Mouse (Mus musculus) kidney, adult 2 months (tissue): Measurements from ENCODE around the gene Sirt1. TPM values are rescaled to one million over a fixed set of nuclear protein-coding genes. Genes with fewer than 3 reads are reported as not detected.
A peak's percentile ranks its signal among the peaks of the same experiment; 100 is the strongest.

Experiments
- DNase-seq: peaks from one replicate; pipeline ENCODE4 v3.0.0; 2021
- H3K27ac ChIP-seq: fragments of 200-500 bp; 2 replicates; pipeline ENCODE4 v1.5.1; 2012; ENCODE audit warnings: low read depth, low read length, control low read depth, inconsistent platforms; ENCODE audit not compliant: insufficient read depth
- H3K27me3 ChIP-seq: fragments of 200-500 bp; replicated peaks from 2 replicates; pipeline ENCODE4 v1.6.1; 2012; ENCODE audit warnings: mild to moderate bottlenecking, moderate library complexity, low read length, inconsistent platforms; ENCODE audit not compliant: control insufficient read depth, insufficient read depth
- H3K36me3 ChIP-seq: fragments of 200-500 bp; 2 replicates; pipeline ENCODE4 v1.6.1; 2012; ENCODE audit warnings: mild to moderate bottlenecking, moderate library complexity, low read length, inconsistent platforms; ENCODE audit not compliant: control insufficient read depth, insufficient read depth
- H3K4me1 ChIP-seq: fragments of 200-500 bp; 2 replicates; pipeline ENCODE4 v1.6.1; 2011; ENCODE audit warnings: low read length; ENCODE audit not compliant: control insufficient read depth, insufficient read depth
- H3K4me3 ChIP-seq: fragments of 200-500 bp; 2 replicates; pipeline ENCODE4 v1.5.1; 2011; ENCODE audit warnings: mild to moderate bottlenecking, low read depth, low read length, control low read depth; ENCODE audit not compliant: insufficient read depth
- CTCF ChIP-seq: fragments of 200-500 bp; conservative IDR thresholded peaks from 2 replicates; pipeline ENCODE4 v1.5.1; 2011; ENCODE audit warnings: low read depth, mild to moderate bottlenecking, control low read depth, low read length, moderate library complexity, mixed read lengths; ENCODE audit not compliant: insufficient read depth, insufficient read length
- POLR2A ChIP-seq: fragments of 200-500 bp; IDR thresholded peaks from one replicate; pipeline ENCODE4 v1.6.1; 2011; ENCODE audit warnings: low read depth, low read length, control low read depth
- WGBS: fragments of 180-500 bp; shearing (Covaris S2); methylation state at CpG from one replicate; pipeline ENCODE4 v1.1.7; 2018; 5-methylcytosine and 5-hydroxymethylcytosine counted together
- polyA plus RNA-seq: library from polyadenylated mRNA; depleted of rRNA; stranded (reverse); fragments of >200 nt; gene quantifications from 2 replicates; pipeline ENCODE4 v1.2.3, GENCODE M21; 2012

Gene Sirt1
- polyA plus RNA-seq, 1 experiment = 4.6 TPM

GRCm38 (mm10) chr10:63308582-63309366, 72.7 kb downstream of the Sirt1 start:
- TF ChIP-seq CTCF = peak; percentile 81
- no peak for TF ChIP-seq POLR2A
- DNase-seq = peak; percentile 82
- H3K27ac ChIP-seq = no peak overlapping the region
- no peaks in the 10 kb centered on the region for H3K27me3 ChIP-seq
- H3K36me3 ChIP-seq = peaks cover 4% of the 10 kb centered on the region
- 43% methylated on average over 10 of the region's 10 CpGs for WGBS
- no peak overlapping the region for H3K4me3 ChIP-seq
- peaks cover 5% of the 10 kb centered on the region; the same call in 1 of the 2 replicates for H3K4me1 ChIP-seq

GRCm38 (mm10) chr10:63302356-63302755, 79.1 kb downstream of the Sirt1 start:
- DNase-seq = peak; percentile 21
- no peak for TF ChIP-seq POLR2A
- no peak for TF ChIP-seq CTCF
- no peak overlapping the region for H3K4me3 ChIP-seq
- WGBS = 74% methylated on average over 2 of the region's 2 CpGs
- H3K36me3 ChIP-seq = peaks cover 5% of the 10 kb centered on the region; the same call in 1 of the 2 replicates
- H3K27me3 ChIP-seq = no peaks in the 10 kb centered on the region
- no peak overlapping the region for H3K27ac ChIP-seq
- H3K4me1 ChIP-seq = no peaks in the 10 kb centered on the region; the same call in 1 of the 2 replicates

- H3K4me3 ChIP-seq = peak overlapping the region; percentile 20; the same call in 1 of the 2 replicates
- peaks cover 3% of the 10 kb centered on the region; the same call in 1 of the 2 replicates for H3K4me1 ChIP-seq
- H3K27me3 ChIP-seq = no peaks in the 10 kb centered on the region
- peak overlapping the region; percentile 34; the same call in 1 of the 2 replicates for H3K27ac ChIP-seq
- WGBS = 59% methylated on average over 7 of the region's 7 CpGs
- peaks cover 8% of the 10 kb centered on the region for H3K36me3 ChIP-seq
- peak; percentile 74 for DNase-seq
- TF ChIP-seq CTCF (no peak), POLR2A (no peak)
These were observed 98.7 kb downstream of the Sirt1 start for GRCm38 (mm10) chr10:63282846-63283245.

- WGBS = 74% methylated on average over 4 of the region's 4 CpGs
- DNase-seq = no peak
- peaks cover 8% of the 10 kb centered on the region for H3K36me3 ChIP-seq
- no peaks in the 10 kb centered on the region for H3K27me3 ChIP-seq
- peaks cover 3% of the 10 kb centered on the region; the same call in 1 of the 2 replicates for H3K4me1 ChIP-seq
- TF ChIP-seq CTCF = no peak
- TF ChIP-seq POLR2A = no peak
- H3K4me3 ChIP-seq = no peak overlapping the region
- H3K27ac ChIP-seq = peak overlapping the region; percentile 34; the same call in 1 of the 2 replicates
These were observed 99.1 kb downstream of the Sirt1 start for GRCm38 (mm10) chr10:63282417-63282816.

- Histone ChIP-seq H3K4me3 (no peak overlapping the region), H3K4me1 (peaks cover 3% of the 10 kb centered on the region; the same call in 1 of the 2 replicates), H3K36me3 (no peaks in the 10 kb centered on the region; the same call in 1 of the 2 replicates), H3K27me3 (no peaks in the 10 kb centered on the region), H3K27ac (no peak overlapping the region)
- DNase-seq = no peak
- WGBS = 92% methylated on average over 3 of the region's 3 CpGs
- TF ChIP-seq CTCF (no peak), POLR2A (no peak)
These were observed 101.7 kb downstream of the Sirt1 start for GRCm38 (mm10) chr10:63279851-63280250.

GRCm38 (mm10) chr10:63277010-63277409, 104.5 kb downstream of the Sirt1 start:
- H3K4me3 ChIP-seq = no peak overlapping the region
- TF ChIP-seq CTCF = no peak
- no peak for TF ChIP-seq POLR2A
- no peak for DNase-seq
- H3K27me3 ChIP-seq = no peaks in the 10 kb centered on the region
- H3K4me1 ChIP-seq = peaks cover 3% of the 10 kb centered on the region; the same call in 1 of the 2 replicates
- WGBS = 96% methylated on average over 3 of the region's 3 CpGs
- no peaks in the 10 kb centered on the region; the same call in 1 of the 2 replicates for H3K36me3 ChIP-seq
- H3K27ac ChIP-seq = no peak overlapping the region

- no peak overlapping the region for H3K27ac ChIP-seq
- 93% methylated on average over 5 of the region's 5 CpGs for WGBS
- no peak overlapping the region for H3K4me3 ChIP-seq
- H3K36me3 ChIP-seq = peaks cover 1% of the 10 kb centered on the region; the same call in 1 of the 2 replicates
- H3K4me1 ChIP-seq = no peaks in the 10 kb centered on the region
- TF ChIP-seq POLR2A (no peak), CTCF (no peak)
- no peak for DNase-seq
- H3K27me3 ChIP-seq = no peaks in the 10 kb centered on the region
These were observed 108.6 kb downstream of the Sirt1 start for GRCm38 (mm10) chr10:63272868-63273267.
